Mouse (Mus musculus): ENCODE measurements at regions not wholly inside any gene's neighbourhood (a gene's known extent, or its start where the extent isn't known, plus 50 kb on each side); places are given as distances from the start of the nearest gene placed in this dataset.

DNA sequence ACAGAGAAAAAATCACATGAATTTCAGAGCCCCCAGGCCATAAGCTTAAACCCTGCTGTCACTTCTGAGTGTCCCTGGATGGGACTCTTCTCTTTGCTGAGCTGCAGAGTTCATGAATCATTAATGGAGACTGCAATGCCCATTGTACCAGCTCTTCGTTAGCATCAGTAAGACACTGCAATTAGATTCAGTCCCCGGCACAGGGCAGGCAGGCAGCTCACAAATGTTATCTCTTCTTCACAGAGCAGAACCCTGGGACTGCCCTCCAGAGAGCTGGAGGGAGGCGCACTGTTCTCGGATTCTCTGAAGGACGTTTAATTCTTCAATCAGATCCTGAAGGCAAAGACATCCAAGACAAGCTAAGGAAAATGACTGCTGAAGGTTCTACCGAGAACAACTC, 420.1 kb downstream of the Tmem132b start:
- TF ChIP-seq CTCF (IDR thresholded peaks at IDR 0.05; ENCODE audit: borderline replicate concordance, insufficient read depth, low read length) (no peak), POLR2A (IDR thresholded peaks at IDR 0.05; ENCODE audit: low read depth, low read length) (no peak)
